Mouse (Mus musculus) stomach, postnatal 0 days (tissue): ENCODE measurements around the gene Ano8.

Experiments
- CTCF ChIP-seq: IDR thresholded peaks from 2 replicates; pipeline ENCODE4 v1.5.1; 2016; ENCODE audit warnings: antibody characterized with exemption, low read depth, mild to moderate bottlenecking, moderate library complexity
- EP300 ChIP-seq: optimal IDR thresholded peaks from 2 replicates; pipeline ENCODE3; 2016; ENCODE audit warnings: antibody characterized with exemption

GRCm38 (mm10) chr8:71471861-71472260 lies 13.9 kb downstream of the Ano8 start:
- TF ChIP-seq CTCF (no peak), EP300 (no peak)
